Mouse (Mus musculus) c-Kit-positive CD71-positive TER-119-positive erythroid progenitor cells, embryonic 14.5 days (primary cell): ENCODE results near the gene Slc4a8.
"Not testable (repeated sequence)": the region's sequence is repeated elsewhere in the genome, so short reads cannot be mapped to it uniquely, and the experiment has no call there.

ENCODE experiments used
- DNase-seq: peaks from one replicate; pipeline ENCODE4 v3.0.0-alpha.2; 2013; ENCODE audit warnings: low spot score

Gene Slc4a8

GRCm38 (mm10) chr15:100775189-100776166 is 13.9 kb downstream of the Slc4a8 start:
- no peak for DNase-seq

- DNase-seq: no peak
These were observed 14.9 kb downstream of the Slc4a8 start for GRCm38 (mm10) chr15:100776424-100776823.

GRCm38 (mm10) chr15:100777020-100778016 is 15.8 kb downstream of the Slc4a8 start:
- DNase-seq: no peak

DNA sequence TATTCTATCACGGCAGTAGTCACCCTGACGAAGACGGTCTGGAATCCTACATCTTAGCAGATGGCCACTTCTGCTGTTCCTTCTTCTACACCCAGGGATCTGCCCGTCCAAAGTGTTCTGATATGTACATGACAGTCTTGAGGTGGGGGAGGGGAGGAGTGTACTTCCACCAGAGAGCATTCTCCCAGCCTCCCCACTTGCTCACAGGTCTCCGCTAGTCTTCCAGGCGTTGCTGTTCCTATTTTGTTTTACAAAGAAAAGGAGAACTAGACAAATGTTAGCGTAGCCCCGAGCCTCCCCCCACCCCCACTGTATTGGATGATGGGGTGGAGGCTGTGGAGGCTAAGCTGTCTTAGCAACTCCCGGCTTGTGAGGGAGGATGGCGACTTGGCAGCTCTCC is 18.3 kb downstream of the Slc4a8 start:
- no peak for DNase-seq

- DNase-seq: no peak
These were observed 21.9 kb downstream of the Slc4a8 start for GRCm38 (mm10) chr15:100783244-100783987.

- no peak for DNase-seq
These were observed 28.7 kb downstream of the Slc4a8 start for GRCm38 (mm10) chr15:100790219-100790618.

DNA sequence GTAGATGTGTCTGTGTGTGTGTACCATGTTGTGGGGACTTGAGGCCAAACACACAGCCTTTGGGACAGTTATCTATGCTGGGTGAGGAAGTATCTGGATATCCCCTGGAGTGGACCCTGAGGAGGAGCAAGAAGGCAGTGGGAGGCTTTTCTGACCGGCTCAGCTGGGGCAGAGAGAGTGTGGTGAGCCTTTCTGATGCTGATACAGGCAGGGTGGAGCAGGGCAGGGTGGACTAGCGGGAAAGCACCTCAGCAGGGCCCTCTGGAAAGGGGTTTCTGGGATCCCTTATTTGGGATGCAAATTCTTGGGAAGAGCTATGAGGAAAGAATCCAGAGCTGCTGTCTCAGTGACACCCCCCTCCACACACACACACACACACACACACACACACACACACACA is 30.8 kb downstream of the Slc4a8 start:
- DNase-seq: no peak

DNA sequence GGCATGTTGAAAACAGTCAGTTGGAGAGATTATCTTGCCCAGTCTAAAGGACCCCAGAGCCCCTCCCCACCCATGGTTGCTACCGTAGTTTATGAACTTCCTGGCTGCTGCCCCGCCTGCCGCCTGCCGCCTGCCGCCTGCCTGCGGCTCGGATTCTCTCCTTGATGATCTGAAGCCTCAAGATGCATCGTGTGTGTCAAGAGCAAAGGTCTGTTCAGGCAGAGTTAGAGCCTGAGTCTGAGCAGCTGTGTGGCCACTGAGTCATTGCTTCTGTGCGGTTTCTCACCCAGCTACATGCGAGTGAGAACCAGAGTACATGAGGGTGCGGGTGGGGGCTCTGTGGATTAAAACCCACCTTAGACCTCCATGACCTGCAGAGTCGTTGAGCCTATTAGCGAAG is 39.4 kb downstream of the Slc4a8 start:
- DNase-seq: no peak

DNA sequence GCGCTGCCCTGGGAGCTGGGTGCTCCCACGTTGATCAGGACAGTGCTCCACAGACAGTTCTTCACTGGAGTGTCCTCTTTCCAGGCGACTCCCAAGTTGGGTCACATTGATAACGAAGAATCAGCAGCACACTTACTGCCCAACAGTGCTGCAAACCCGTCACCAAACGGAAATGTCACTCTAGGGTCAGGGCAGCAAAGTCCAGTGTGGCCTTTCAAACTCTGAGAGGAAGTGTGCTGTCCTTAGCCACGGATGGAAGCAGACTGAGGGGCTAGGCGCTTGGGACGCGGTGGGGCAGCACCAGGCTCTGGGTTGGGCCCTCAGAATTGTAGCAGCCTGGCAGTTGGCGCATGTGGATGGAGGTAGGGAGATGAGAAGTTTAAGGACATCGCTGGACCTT is 46.5 kb downstream of the Slc4a8 start:
- no peak for DNase-seq

- DNase-seq: no peak
These were observed 46.9 kb downstream of the Slc4a8 start for GRCm38 (mm10) chr15:100808484-100808883.

DNA sequence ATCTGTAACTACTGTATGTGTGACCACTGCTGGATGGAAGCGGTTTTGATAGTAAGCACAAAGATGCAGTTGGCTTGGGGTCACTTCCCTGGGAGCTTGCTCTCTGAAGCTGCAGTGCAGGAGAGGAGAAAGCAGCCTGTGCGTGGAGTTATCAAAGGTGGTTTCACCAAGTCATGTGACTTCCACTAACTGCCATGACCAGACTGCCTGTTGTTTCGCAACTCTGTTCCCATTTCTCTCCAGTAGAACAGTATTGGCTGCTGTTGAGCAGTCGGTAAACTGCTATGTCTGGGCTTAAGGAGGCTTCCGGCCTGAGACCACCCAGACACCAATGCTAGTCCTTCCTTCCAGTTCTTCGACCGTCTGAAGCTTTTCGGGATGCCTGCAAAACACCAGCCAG is 48.7 kb downstream of the Slc4a8 start:
- DNase-seq: no peak

DNA sequence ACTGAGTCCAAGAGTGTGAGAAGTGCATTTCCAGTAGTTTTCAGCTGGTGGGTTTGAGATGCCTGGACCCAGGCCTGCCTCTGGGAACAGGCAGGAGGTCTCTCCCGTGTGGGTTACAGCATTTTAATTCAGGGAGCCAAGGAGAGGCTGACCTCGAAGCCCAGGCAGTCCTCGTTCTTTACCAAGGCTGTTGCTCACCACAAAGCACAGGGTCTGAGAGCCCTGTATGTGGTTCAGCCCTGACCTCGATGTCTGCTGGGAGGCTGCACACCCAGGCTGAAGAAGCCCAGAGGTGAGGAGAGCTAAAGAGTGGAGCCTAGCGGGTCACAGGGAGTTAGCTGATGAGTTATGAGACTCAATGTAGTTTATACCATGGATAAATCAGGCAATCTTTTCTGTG is 52.0 kb downstream of the Slc4a8 start:
- DNase-seq: no peak

DNA sequence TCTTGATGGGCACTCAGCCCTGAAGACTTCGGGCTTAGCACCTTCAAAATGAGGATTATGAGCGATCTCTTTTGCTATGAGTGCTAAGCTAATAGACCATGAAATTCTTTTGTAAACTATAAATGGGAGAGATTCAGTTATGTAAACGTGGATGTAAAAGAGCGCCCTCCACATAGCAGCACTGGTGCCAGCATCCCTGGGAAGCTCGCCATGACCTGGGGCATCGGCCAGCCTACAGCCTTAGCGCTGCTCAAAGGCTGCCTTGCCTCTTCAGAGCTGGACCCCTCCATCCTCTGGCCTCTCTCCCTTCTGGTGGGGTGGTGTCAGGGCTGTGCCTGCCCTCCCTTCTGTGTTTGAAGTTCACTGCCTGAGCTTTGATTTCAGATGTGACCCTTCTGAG is 52.5 kb downstream of the Slc4a8 start:
- no peak for DNase-seq

DNA sequence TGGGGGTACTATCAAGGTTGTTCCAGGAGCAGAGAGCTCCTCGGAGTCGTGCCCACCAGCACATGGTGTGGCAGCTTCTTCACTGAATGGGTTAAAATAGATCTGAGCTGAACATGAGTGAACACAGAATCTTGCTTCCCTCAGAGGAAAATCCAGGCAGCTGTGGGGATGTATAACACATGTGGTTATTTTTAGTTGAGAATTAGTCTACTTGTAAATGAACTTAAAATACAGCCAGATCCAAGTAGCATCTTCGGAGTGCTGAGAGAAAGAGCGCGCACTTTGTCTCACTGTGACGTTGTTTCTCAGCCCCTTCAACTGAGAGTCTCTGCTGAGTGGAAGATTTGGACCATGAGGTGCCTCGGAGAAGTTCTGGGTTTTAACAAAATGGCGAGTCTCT is 53.8 kb downstream of the Slc4a8 start:
- no peak for DNase-seq

GRCm38 (mm10) chr15:100818860-100819259 is 57.3 kb downstream of the Slc4a8 start:
- no peak for DNase-seq

DNA sequence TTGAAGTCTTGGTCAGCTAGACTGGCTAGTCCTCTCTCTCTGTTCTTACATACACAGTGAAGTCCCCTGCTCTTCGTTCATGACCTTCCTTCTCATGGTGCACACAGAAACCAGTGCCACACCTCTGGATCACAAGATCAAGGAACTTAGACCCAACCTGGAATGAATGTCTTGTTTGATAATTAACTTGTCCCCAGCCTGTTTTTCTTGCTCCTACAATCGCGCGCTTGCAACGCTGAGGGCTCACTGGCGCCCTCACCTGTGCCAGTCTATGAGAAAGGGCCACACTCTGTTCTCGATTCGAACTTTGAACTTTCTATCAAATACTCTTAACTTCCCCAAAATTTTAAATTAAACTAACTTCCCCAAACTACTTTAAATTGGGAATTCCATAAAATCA is 60.3 kb downstream of the Slc4a8 start:
- no peak for DNase-seq

- not testable (repeated sequence) for DNase-seq
These were observed 60.8 kb downstream of the Slc4a8 start for GRCm38 (mm10) chr15:100822370-100822769.

DNA sequence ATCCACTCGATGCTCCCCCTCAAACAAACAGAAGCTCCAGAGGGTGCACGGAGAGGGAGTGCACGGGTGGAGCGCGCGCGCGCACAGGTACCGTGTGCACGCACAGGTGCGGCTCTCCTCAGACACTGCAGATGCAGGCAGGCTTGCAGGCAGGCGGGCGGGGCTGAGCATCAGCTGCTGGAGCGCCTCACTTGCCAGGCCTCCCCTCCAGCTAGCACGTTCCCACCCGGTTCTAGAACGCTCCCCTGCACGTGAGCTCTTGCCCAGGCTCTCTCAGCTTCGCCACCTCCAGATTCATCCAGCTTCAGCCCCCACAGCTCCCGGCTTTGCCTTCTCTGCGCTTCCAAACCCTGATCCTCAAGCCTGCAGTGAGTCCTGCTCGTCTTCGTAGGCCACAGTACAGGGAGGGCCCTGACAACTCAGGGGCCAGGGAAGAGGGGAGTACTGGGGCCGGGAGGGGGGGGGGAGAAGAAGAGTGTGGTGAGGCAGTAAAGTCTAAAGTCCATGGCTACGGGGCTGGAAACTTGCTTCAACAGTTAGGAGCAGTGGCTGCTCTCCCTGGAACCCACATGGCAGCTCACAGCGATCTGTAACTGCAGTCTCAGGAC is 63.8 kb downstream of the Slc4a8 start:
- DNase-seq: no peak

- no peak for DNase-seq
These were observed 64.5 kb downstream of the Slc4a8 start for GRCm38 (mm10) chr15:100826076-100826475.

DNA sequence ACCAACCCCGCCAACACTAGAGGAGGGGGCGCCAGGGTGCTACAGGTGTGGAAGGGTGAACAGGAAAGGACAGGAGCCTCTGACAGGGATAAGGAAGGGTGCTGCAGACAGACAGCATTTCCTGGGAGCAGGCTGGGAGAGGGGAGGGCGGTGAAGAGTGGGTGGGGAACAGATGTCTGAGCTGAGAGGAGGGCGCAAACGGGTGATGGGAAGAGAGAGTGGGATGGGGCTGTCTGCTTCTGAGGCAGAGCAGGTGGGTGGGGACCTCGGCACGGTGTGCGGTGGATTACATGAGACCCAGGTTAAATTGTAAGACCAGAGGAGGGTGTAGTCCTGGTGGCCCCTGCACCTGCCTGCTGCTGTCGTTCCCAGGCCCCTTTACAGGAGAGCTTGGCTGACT is 68.2 kb downstream of the Slc4a8 start:
- no peak for DNase-seq

DNA sequence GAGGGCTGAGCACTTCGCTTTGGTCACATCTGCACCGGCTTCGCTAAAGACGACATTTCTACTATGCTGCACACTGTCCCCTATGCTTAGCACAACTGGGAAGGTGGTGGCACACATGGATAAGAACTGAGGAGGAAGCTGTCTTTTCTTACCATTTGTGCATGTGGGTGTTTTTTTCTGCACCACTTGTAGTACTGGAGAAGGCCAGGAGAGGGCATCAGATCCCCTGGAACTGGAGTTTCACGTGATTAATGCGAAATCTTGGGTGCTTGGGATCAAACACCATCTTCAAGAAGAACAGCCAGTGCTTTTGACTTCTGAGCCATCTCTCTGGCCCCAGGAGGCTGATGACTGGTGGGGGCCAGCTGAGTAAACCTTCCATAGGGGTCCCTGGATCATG is 69.1 kb downstream of the Slc4a8 start:
- DNase-seq: peak; percentile 14
